Mouse (Mus musculus): ENCODE results near the gene Speer4d. TPM values are rescaled to one million over a fixed set of nuclear protein-coding genes. Genes with fewer than 3 reads are reported as not detected.
"Not testable (repeated sequence)": the region's sequence is repeated elsewhere in the genome, so short reads cannot be mapped to it uniquely, and the experiment has no call there.

The Speer4d gene
- polyA plus RNA-seq, 1 experiment from 2014 or later: not detected

GRCm38 (mm10) chr5:15606677-15607076 lies 12.2 kb upstream of the Speer4d start:
- not testable (repeated sequence) for H3K4me1 ChIP-seq; DNase-seq (ENCODE audit: low spot score); H3K4me3 ChIP-seq; H3K36me3 ChIP-seq; H3K27me3 ChIP-seq (ENCODE audit: low read depth, poor library complexity, severe bottlenecking); H3K27ac ChIP-seq (replicated peaks)
- 69% methylated on average over 6 of the region's 6 CpGs for WGBS
- peaks cover 46% of the 10 kb centered on the region for H3K9me3 ChIP-seq (replicated peaks)

- not testable (repeated sequence) for DNase-seq (ENCODE audit: low spot score); H3K4me1 ChIP-seq; H3K4me3 ChIP-seq; H3K27me3 ChIP-seq (ENCODE audit: low read depth, poor library complexity, severe bottlenecking); H3K27ac ChIP-seq (replicated peaks); H3K36me3 ChIP-seq
- WGBS: 7% methylated on average over 1 of the region's 1 CpGs
- peaks cover 34% of the 10 kb centered on the region for H3K9me3 ChIP-seq (replicated peaks)
Measured at GRCm38 (mm10) chr5:15610695-15611094, 8.2 kb upstream of the Speer4d start.

- H3K4me3 ChIP-seq; H3K27me3 ChIP-seq (ENCODE audit: low read depth, poor library complexity, severe bottlenecking); H3K36me3 ChIP-seq; DNase-seq (ENCODE audit: low spot score); H3K27ac ChIP-seq (replicated peaks); H3K4me1 ChIP-seq: not testable (repeated sequence)
- WGBS: 79% methylated on average over 3 of the region's 3 CpGs
- H3K9me3 ChIP-seq (replicated peaks): peaks cover 33% of the 10 kb centered on the region
Measured at GRCm38 (mm10) chr5:15616195-15616594, 2.7 kb upstream of the Speer4d start.

- not testable (repeated sequence) for H3K4me3 ChIP-seq; H3K4me1 ChIP-seq; H3K27ac ChIP-seq (replicated peaks); H3K36me3 ChIP-seq; H3K27me3 ChIP-seq (ENCODE audit: low read depth, poor library complexity, severe bottlenecking); DNase-seq (ENCODE audit: low spot score)
- peaks cover 22% of the 10 kb centered on the region for H3K9me3 ChIP-seq (replicated peaks)
- 26% methylated on average over 1 of the region's 1 CpGs for WGBS
Measured at GRCm38 (mm10) chr5:15628136-15628535, 9.3 kb downstream of the Speer4d start.

GRCm38 (mm10) chr5:15630068-15630467 lies 11.2 kb downstream of the Speer4d start:
- not testable (repeated sequence) for H3K4me3 ChIP-seq; H3K36me3 ChIP-seq; H3K4me1 ChIP-seq; H3K27me3 ChIP-seq (ENCODE audit: low read depth, poor library complexity, severe bottlenecking); H3K27ac ChIP-seq (replicated peaks); DNase-seq (ENCODE audit: low spot score)
- WGBS: 35% methylated on average over 5 of the region's 5 CpGs
- H3K9me3 ChIP-seq (replicated peaks): peaks cover 24% of the 10 kb centered on the region

GRCm38 (mm10) chr5:15637637-15638036 lies 18.8 kb downstream of the Speer4d start:
- 70% methylated on average over 2 of the region's 2 CpGs for WGBS
- not testable (repeated sequence) for H3K27ac ChIP-seq (replicated peaks); H3K4me3 ChIP-seq; DNase-seq (ENCODE audit: low spot score); H3K27me3 ChIP-seq (ENCODE audit: low read depth, poor library complexity, severe bottlenecking); H3K4me1 ChIP-seq; H3K36me3 ChIP-seq
- H3K9me3 ChIP-seq (replicated peaks): peaks cover 32% of the 10 kb centered on the region

- not testable (repeated sequence) for H3K36me3 ChIP-seq; H3K27me3 ChIP-seq (ENCODE audit: low read depth, poor library complexity, severe bottlenecking); H3K4me3 ChIP-seq; DNase-seq (ENCODE audit: low spot score); H3K27ac ChIP-seq (replicated peaks); H3K4me1 ChIP-seq
- 37% methylated on average over 6 of the region's 6 CpGs for WGBS
- H3K9me3 ChIP-seq (replicated peaks): peaks cover 14% of the 10 kb centered on the region
Measured at GRCm38 (mm10) chr5:15645707-15646106, 26.8 kb downstream of the Speer4d start.

GRCm38 (mm10) chr5:15652334-15652733 lies 33.5 kb downstream of the Speer4d start:
- not testable (repeated sequence) for DNase-seq (ENCODE audit: low spot score); H3K4me3 ChIP-seq; H3K27ac ChIP-seq (replicated peaks); H3K36me3 ChIP-seq; H3K4me1 ChIP-seq; H3K27me3 ChIP-seq (ENCODE audit: low read depth, poor library complexity, severe bottlenecking)
- peaks cover 12% of the 10 kb centered on the region for H3K9me3 ChIP-seq (replicated peaks)
- 73% methylated on average over 2 of the region's 2 CpGs for WGBS

- 90% methylated on average over 1 of the region's 1 CpGs for WGBS
- H3K36me3 ChIP-seq; H3K4me3 ChIP-seq; H3K27ac ChIP-seq (replicated peaks); H3K27me3 ChIP-seq (ENCODE audit: low read depth, poor library complexity, severe bottlenecking); DNase-seq (ENCODE audit: low spot score); H3K4me1 ChIP-seq: not testable (repeated sequence)
- peaks cover 21% of the 10 kb centered on the region for H3K9me3 ChIP-seq (replicated peaks)
Measured at GRCm38 (mm10) chr5:15656959-15657358, 38.1 kb downstream of the Speer4d start, which contains the start of gene 4930572O03Rik. Gene 4930572O03Rik, minus strand, starts transcription at chr5:15657059.

GRCm38 (mm10) chr5:15663847-15664246 lies 45.0 kb downstream of the Speer4d start:
- not testable (repeated sequence) for H3K36me3 ChIP-seq; H3K4me1 ChIP-seq; H3K4me3 ChIP-seq; DNase-seq (ENCODE audit: low spot score); H3K27ac ChIP-seq (replicated peaks); H3K27me3 ChIP-seq (ENCODE audit: low read depth, poor library complexity, severe bottlenecking)
- H3K9me3 ChIP-seq (replicated peaks): peaks cover 10% of the 10 kb centered on the region
- 76% methylated on average over 7 of the region's 7 CpGs for WGBS

- peak; percentile 9 for DNase-seq (ENCODE audit: low spot score)
- peaks cover 24% of the 10 kb centered on the region for H3K9me3 ChIP-seq (replicated peaks)
- 92% methylated on average over 15 of the region's 18 CpGs for WGBS
- not testable (repeated sequence) for H3K4me3 ChIP-seq; H3K4me1 ChIP-seq; H3K36me3 ChIP-seq; H3K27ac ChIP-seq (replicated peaks); H3K27me3 ChIP-seq (ENCODE audit: low read depth, poor library complexity, severe bottlenecking)
Measured at GRCm38 (mm10) chr5:15670789-15671188, 51.9 kb downstream of the Speer4d start.

Other genes starting within 250 kb of the Speer4d start
- gene Gm21149, start 142.5 kb upstream of the Speer4d start, polyA plus RNA-seq (2016; fragmentation: Nextera tagmentation; extraction: Ambion mirVana): not detected in 2 replicates
- gene Gm21190, start 89.8 kb upstream of the Speer4d start, polyA plus RNA-seq (2016; fragmentation: Nextera tagmentation; extraction: Ambion mirVana): not detected in 2 replicates
- gene Gm21083, start 41.7 kb upstream of the Speer4d start, polyA plus RNA-seq (2016; fragmentation: Nextera tagmentation; extraction: Ambion mirVana): not detected in 2 replicates
- not detected in 2 replicates for gene 4930572O03Rik, start 38.0 kb downstream of the Speer4d start, polyA plus RNA-seq (2016; fragmentation: Nextera tagmentation; extraction: Ambion mirVana)
- not detected in 2 replicates for gene Speer4c, start 95.2 kb downstream of the Speer4d start, polyA plus RNA-seq (2016; fragmentation: Nextera tagmentation; extraction: Ambion mirVana)